Mouse (Mus musculus) left cerebral cortex, postnatal 25 days (tissue): ENCODE data around the gene Il12rb2. TPM values are rescaled to one million over a fixed set of nuclear protein-coding genes. Genes with fewer than 3 reads are reported as not detected.

Experiments
- total RNA-seq, 2 experiments: library from RNA; stranded (reverse); gene quantifications; 2 replicates each; pipeline ENCODE4 v1.2.3; 2021

Il12rb2 gene
- total RNA-seq, 2 experiments from 2014 or later = 0.11 to 0.18 TPM

Other genes with a start within 250 kb of the Il12rb2 start
- 100 to 1,000 TPM; 189 to 207 TPM for gene Serbp1, start 138.0 kb downstream of the Il12rb2 start, total RNA-seq
- not detected for gene Il23r, start 115.7 kb upstream of the Il12rb2 start, total RNA-seq
- under 1 TPM in 1 of 2 experiments, not detected in 1; 0.18 TPM for gene Tacstd2, start 159.6 kb upstream of the Il12rb2 start, total RNA-seq